Mouse (Mus musculus) macrophage (primary cell): ENCODE results near the gene Sars2. TPM values are rescaled to one million over a fixed set of nuclear protein-coding genes. Genes with fewer than 3 reads are reported as not detected.
A peak's percentile ranks its signal among the peaks of the same experiment; 100 is the strongest.

Experiments used
- H3K27ac ChIP-seq: fragments of 350-480 bp; formaldehyde crosslinking; 2 replicates; pipeline ENCODE4 v1.9.0; 2021
- H3K36me3 ChIP-seq: fragments of 350-480 bp; formaldehyde crosslinking; 2 replicates; pipeline ENCODE4 v1.9.0; 2021; ENCODE audit errors: inconsistent target
- H3K4me3 ChIP-seq: fragments of 350-480 bp; formaldehyde crosslinking; 2 replicates; pipeline ENCODE4 v1.9.0; 2021; ENCODE audit errors: inconsistent target
- H3K79me2 ChIP-seq: fragments of 350-480 bp; formaldehyde crosslinking; 2 replicates; pipeline ENCODE4 v1.9.0; 2021; ENCODE audit errors: inconsistent target
- WGBS: methylation state at CpG from one replicate; pipeline ENCODE4 v1.1.7; 2026; ENCODE audit warnings: inconsistent platforms; ENCODE audit not compliant: missing documents; 5-methylcytosine and 5-hydroxymethylcytosine counted together
- polyA plus RNA-seq: library from polyadenylated mRNA; stranded (reverse); fragments of 250-400 nt; gene quantifications from 3 replicates; pipeline ENCODE4 v1.2.4, GENCODE M21; 2018; ENCODE audit warnings: inconsistent platforms

Sars2 gene
- polyA plus RNA-seq, 1 experiment from 2014 or later: 4.6 TPM

GRCm38 (mm10) chr7:28717726-28718125, 24.1 kb upstream of the Sars2 start:
- Histone ChIP-seq H3K36me3 (no peaks in the 10 kb centered on the region), H3K79me2 (no peaks in the 10 kb centered on the region), H3K4me3 (no peak overlapping the region), H3K27ac (no peak overlapping the region)
- WGBS: 95% methylated on average over 9 of the region's 10 CpGs

GRCm38 (mm10) chr7:28719159-28719558, 22.6 kb upstream of the Sars2 start:
- 81% methylated on average over 4 of the region's 4 CpGs for WGBS
- no peak overlapping the region for H3K27ac ChIP-seq
- H3K36me3 ChIP-seq: no peaks in the 10 kb centered on the region
- H3K79me2 ChIP-seq: no peaks in the 10 kb centered on the region
- H3K4me3 ChIP-seq: no peak overlapping the region

DNA sequence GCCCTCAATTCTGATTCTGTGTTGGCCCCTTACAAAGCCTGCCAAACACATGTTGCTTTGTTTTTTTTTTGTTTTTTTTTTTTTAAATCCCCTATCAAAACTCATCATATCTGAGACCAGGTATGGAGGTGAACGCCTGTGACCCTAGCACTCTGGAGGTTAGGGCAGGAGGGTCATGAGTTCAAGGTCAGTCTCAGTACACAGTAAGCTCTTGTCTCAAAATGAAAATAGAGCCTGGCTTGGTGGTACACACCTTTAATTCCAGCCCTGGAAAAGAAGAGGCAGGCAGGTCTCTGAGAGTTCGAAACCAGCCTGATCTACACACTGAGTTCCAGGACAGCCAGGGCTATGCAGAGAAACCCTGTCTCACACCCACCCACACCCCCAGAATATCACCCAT, 22.1 kb upstream of the Sars2 start:
- WGBS: 94% methylated on average over 2 of the region's 2 CpGs
- Histone ChIP-seq H3K27ac (no peak overlapping the region), H3K4me3 (no peak overlapping the region), H3K79me2 (no peaks in the 10 kb centered on the region), H3K36me3 (no peaks in the 10 kb centered on the region)

- Histone ChIP-seq H3K36me3 (no peaks in the 10 kb centered on the region), H3K4me3 (no peak overlapping the region), H3K27ac (no peak overlapping the region), H3K79me2 (no peaks in the 10 kb centered on the region)
- WGBS: 87% methylated on average over 3 of the region's 3 CpGs
Observed at GRCm38 (mm10) chr7:28720753-28721537, 20.8 kb upstream of the Sars2 start.

DNA sequence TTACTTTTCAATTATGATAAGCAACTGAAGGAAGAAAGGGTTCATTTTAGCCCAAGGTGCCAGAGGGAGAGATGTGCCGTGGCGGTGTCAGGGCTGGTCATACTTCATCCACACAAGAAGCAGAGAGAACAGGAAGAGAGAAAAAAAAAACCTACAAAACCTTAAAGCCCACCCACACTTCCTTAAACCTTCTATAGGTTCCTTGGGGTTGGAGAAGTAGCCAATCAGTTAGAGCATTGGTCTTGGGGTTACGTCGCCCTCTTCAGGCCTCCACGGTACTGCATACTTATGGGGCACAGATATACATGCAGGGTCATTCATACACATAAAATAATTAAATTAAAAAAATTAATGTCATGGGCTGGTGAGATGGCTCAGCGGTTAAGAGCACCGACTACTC, 19.7 kb upstream of the Sars2 start:
- H3K4me3 ChIP-seq: no peak overlapping the region
- no peaks in the 10 kb centered on the region for H3K79me2 ChIP-seq
- H3K36me3 ChIP-seq: no peaks in the 10 kb centered on the region
- no peak overlapping the region for H3K27ac ChIP-seq
- 91% methylated on average over 5 of the region's 7 CpGs for WGBS

DNA sequence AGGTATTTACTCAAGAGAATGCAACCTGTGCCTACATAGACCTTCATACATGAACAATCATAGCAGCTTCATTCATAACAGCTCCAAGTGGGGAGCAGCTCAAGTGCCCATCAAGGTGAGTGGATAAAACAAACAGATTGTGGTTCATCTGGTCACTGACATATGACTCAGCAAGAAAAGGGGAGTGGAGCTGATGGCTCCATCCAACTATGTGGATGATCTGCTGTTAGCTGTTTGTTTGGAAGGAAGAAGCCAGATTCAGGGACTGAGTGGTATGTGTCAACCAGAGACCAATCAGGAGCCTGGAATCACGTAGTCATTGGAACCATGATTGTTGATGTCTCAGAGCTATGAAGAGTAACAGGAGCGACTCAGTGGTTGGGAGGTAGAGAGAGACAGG, 17.2 kb upstream of the Sars2 start:
- Histone ChIP-seq H3K36me3 (no peaks in the 10 kb centered on the region), H3K4me3 (no peak overlapping the region), H3K79me2 (no peaks in the 10 kb centered on the region), H3K27ac (no peak overlapping the region)
- WGBS: 100% methylated on average over 2 of the region's 2 CpGs

GRCm38 (mm10) chr7:28726600-28726999, 15.2 kb upstream of the Sars2 start:
- Histone ChIP-seq H3K27ac (no peak overlapping the region), H3K79me2 (no peaks in the 10 kb centered on the region), H3K36me3 (no peaks in the 10 kb centered on the region), H3K4me3 (no peak overlapping the region)
- whole genome bisulfite sequencing: 15% methylated on average over 14 of the region's 14 CpGs

DNA sequence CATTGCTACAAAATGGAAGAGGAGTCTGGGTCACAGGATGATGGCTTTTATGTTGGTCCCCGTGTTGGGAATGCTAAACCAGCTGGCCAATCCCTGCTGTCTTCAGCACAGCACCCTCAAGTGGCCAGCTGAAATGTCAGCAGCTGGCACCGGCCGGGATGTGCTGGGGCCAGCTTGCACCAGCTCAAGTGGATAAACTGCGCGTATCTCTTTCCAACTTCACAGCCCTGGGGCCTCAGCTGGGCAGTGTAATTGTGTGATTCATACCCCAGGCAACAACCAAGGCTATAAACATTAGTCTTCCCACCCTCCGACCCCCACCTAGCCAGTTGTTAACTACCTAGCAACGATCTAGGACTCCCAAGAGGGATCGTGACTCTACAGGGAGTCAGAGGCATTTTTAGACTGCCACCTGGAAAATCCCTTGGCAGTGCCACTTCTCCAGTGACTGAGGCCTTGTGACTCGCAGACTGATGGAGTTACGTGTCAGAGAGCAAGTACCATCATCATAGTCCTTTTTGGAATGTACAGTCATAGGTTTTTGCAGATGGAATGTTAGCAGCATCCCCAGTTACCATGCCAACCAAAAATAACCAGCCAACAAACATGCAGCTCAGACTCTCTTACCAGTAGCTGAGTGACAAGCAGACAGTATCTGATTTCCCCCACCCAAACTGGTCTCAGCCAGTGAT, 14.0 kb upstream of the Sars2 start:
- Histone ChIP-seq H3K27ac (no peak overlapping the region), H3K79me2 (no peaks in the 10 kb centered on the region), H3K36me3 (no peaks in the 10 kb centered on the region), H3K4me3 (no peak overlapping the region)
- WGBS: 85% methylated on average over 10 of the region's 10 CpGs

DNA sequence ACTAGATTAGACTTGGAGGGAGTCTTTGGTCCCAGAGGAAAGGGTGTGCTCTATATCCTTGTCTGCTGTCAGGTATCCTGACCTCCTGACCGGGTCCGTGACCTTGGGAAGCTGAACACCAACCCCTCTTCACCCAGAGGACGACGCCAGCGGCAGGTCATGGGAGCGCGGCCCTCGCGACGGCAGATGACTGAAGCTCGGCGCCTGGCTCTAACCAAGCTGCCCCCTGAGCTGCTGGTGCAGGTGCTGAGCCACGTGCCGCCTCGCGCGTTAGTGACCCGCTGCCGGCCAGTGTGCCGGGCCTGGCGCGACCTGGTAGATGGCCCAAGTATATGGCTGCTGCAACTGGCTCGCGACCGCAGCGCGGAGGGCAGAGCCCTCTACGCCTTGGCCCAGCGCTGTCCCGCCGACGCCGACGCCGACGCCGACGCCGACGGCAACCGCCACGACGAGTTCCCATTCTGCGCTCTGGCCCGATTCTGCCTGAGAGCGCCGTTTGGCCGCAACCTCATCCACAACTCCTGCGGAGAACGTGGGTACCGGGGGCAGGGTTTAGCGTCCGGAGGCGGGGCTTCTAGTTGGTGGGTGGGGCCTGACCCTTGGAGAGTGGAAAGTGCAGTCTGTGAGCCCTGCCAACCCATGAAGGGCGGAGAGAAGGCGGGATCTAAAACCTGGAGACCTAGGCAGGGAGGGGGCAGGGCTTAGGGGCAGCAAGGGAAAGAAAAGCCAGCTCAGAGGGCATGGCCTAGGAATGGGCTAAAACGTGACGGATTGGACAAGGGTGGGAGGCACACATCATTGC, 9.2 kb upstream of the Sars2 start:
- 30% methylated on average over 57 of the region's 58 CpGs for WGBS
- H3K36me3 ChIP-seq: no peaks in the 10 kb centered on the region
- no peaks in the 10 kb centered on the region for H3K79me2 ChIP-seq
- H3K4me3 ChIP-seq: no peak overlapping the region; the same call in 1 of the 2 replicates
- no peak overlapping the region for H3K27ac ChIP-seq

- WGBS: 35% methylated on average over 11 of the region's 11 CpGs
- Histone ChIP-seq H3K36me3 (no peaks in the 10 kb centered on the region), H3K4me3 (no peak overlapping the region; the same call in 1 of the 2 replicates), H3K27ac (no peak overlapping the region), H3K79me2 (no peaks in the 10 kb centered on the region)
Observed at GRCm38 (mm10) chr7:28733211-28733610, 8.6 kb upstream of the Sars2 start.

DNA sequence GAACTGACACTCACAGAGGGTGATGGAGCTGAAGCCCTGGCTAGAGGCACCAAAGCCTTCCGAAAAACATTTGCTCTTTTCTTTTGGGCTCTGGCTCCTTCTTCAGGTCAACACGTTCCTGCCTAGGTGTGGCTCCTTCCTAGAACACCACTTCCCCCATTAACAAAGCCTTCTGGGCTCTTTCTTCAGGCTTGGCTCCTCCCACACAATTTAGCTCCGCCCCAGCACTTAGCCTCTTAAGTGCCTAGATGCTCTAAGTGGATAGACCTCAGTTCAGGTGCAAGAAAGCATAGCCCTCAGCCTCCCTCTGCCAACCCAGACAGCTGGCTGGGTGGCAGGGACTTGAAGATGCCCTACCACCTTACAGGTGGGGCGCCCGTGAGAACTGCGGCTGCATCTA, 6.1 kb upstream of the Sars2 start:
- Histone ChIP-seq H3K27ac (no peak overlapping the region), H3K36me3 (no peaks in the 10 kb centered on the region), H3K79me2 (no peaks in the 10 kb centered on the region), H3K4me3 (no peak overlapping the region)
- 88% methylated on average over 6 of the region's 6 CpGs for WGBS

DNA sequence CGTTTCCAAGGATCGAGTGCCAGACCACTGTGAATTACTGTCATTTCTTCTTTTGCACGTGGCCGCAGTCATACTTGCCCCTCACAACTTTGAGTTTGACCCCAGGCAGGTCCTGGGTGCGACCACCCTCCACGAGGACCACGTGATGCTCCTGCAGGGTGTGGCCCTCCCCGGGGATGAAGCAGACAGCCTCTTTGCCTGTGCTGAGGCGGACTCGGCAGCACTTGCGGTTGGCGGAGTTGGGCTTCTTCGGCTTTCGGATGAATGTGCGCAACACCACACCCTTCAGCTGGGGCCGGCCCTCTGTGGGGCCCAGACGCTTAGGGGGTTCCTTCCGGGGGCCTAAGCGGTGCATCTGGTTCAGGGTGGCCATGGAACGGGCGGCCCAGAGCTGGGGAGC, 2.0 kb upstream of the Sars2 start:
- WGBS: 90% methylated on average over 21 of the region's 21 CpGs
- H3K4me3 ChIP-seq: no peak overlapping the region
- no peaks in the 10 kb centered on the region for H3K79me2 ChIP-seq
- no peaks in the 10 kb centered on the region for H3K36me3 ChIP-seq
- H3K27ac ChIP-seq: no peak overlapping the region

GRCm38 (mm10) chr7:28740949-28741348, 843 bp upstream of the Sars2 start:
- Histone ChIP-seq H3K79me2 (no peaks in the 10 kb centered on the region), H3K4me3 (peak overlapping the region; percentile 97), H3K27ac (peak overlapping the region; percentile 83), H3K36me3 (no peaks in the 10 kb centered on the region)
- 36% methylated on average over 9 of the region's 9 CpGs for WGBS

GRCm38 (mm10) chr7:28741368-28741708, 454 bp upstream of the Sars2 start:
- under 1% methylated on average over 13 of the region's 13 CpGs for WGBS

GRCm38 (mm10) chr7:28749935-28750334, 8.1 kb downstream of the Sars2 start:
- H3K27ac ChIP-seq: no peak overlapping the region
- H3K79me2 ChIP-seq: no peaks in the 10 kb centered on the region
- no peak overlapping the region for H3K4me3 ChIP-seq
- 97% methylated on average over 7 of the region's 7 CpGs for WGBS
- H3K36me3 ChIP-seq: no peaks in the 10 kb centered on the region

More at GRCm38 (mm10) chr7:28741368-28741708, 454 bp upstream of the Sars2 start:
- Histone ChIP-seq H3K4me3 (peak overlapping the region; percentile 97), H3K36me3 (no peaks in the 10 kb centered on the region), H3K79me2 (no peaks in the 10 kb centered on the region), H3K27ac (peak overlapping the region; percentile 83)
